Mouse (Mus musculus) E14TG2a.4 (cell line): ENCODE results near the gene H2-T22.
A peak's percentile ranks its signal among the peaks of the same experiment; 100 is the strongest.

Experiments
- H3K27me3 ChIP-seq: 2 replicates; pipeline ENCODE4 v1.6.1; 2014; ENCODE audit warnings: low read length, control low read depth; ENCODE audit not compliant: insufficient read depth
- H3K36me3 ChIP-seq: 2 replicates; pipeline ENCODE4 v1.6.1; 2014; ENCODE audit warnings: low read length, control low read depth; ENCODE audit not compliant: insufficient read depth
- H3K4me1 ChIP-seq: replicated peaks from 2 replicates; pipeline ENCODE4 v1.6.1; 2014; ENCODE audit warnings: low read depth, low read length, control low read depth
- H3K4me3 ChIP-seq: replicated peaks from 2 replicates; pipeline ENCODE4 v1.5.1; 2014; ENCODE audit warnings: mild to moderate bottlenecking, low read length
- H3K9me3 ChIP-seq: 2 replicates; pipeline ENCODE4 v1.6.1; 2014; ENCODE audit warnings: low read length, control low read depth
- CTCF ChIP-seq: conservative IDR thresholded peaks from 2 replicates; pipeline ENCODE4 v1.5.1; 2014; ENCODE audit warnings: low read length
- NANOG ChIP-seq: IDR thresholded peaks from 2 replicates; pipeline ENCODE4 v1.6.1; 2014; ENCODE audit warnings: borderline replicate concordance, low read length, mixed read lengths
- POU5F1 ChIP-seq: IDR thresholded peaks from 2 replicates; pipeline ENCODE4 v1.6.1; 2014; ENCODE audit warnings: low read length, borderline replicate concordance

H2-T22 gene

DNA sequence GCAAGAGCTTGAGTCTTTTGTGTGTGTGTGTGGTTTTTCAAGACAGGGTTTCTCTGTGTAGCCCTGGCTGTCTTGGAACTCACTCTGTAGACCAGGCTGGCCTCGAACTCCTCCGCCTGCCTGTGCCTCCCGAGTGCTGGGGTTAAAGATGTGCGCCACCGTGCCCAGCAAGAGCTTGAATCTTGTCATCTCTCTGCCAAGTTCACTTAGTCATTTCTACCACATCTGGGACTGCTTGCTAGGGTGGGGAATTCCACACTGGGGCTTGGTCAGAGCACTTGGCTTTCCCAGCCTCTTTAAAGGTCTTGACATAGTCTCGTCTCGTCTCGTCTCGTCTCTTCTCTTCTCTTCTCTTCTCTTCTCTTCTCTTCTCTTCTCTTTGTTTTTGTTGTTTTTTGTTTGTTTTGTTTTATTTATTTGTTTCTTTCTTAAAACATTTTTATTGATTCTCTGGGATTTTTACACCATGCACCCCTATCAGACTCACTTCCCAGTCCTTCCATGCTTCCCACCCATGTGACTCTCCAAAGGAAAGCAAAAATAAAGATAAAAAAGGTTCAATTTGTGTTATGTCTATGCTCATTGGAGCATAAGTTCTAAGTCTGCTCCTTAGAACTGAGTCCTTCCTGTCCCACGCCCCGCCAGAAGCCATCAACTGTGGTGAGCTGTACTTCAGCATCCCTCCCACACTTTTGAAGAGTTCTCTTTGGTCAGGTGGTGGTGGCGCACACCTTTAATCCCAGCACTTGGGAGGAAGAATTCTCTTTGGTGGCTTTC lies 41.2 kb downstream of the H2-T22 start:
- H3K9me3 ChIP-seq = peaks cover 7% of the 10 kb centered on the region
- H3K4me3 ChIP-seq = no peak overlapping the region
- H3K4me1 ChIP-seq = peaks cover 78% of the 10 kb centered on the region
- H3K36me3 ChIP-seq = peaks cover 21% of the 10 kb centered on the region; the same call in 1 of the 2 replicates
- TF ChIP-seq NANOG (no peak), POU5F1 (no peak), CTCF (no peak)
- no peaks in the 10 kb centered on the region for H3K27me3 ChIP-seq

DNA sequence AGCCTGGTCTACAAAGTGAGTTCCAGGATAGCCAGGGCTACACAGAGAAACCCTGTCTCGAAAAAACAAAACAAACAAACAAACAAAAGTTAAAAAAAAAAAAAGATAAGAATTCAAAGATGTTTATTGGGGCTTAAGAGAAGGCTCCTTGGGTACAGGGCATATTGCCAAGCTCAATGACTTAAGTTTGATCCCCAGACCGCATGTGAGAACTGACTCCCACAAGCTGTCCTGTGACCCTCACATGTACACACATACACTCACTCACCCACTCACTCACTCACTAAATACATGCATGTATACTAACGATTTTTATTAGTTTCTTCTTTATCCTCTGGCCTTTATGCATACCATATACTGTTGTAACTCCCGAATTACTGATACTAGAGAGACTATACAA lies 42.2 kb downstream of the H2-T22 start:
- Histone ChIP-seq H3K9me3 (peaks cover 7% of the 10 kb centered on the region), H3K27me3 (no peaks in the 10 kb centered on the region), H3K36me3 (peaks cover 15% of the 10 kb centered on the region; the same call in 1 of the 2 replicates), H3K4me3 (no peak overlapping the region), H3K4me1 (peaks cover 85% of the 10 kb centered on the region)
- no peak for TF ChIP-seq CTCF
- TF ChIP-seq POU5F1 = no peak
- no peak for TF ChIP-seq NANOG

DNA sequence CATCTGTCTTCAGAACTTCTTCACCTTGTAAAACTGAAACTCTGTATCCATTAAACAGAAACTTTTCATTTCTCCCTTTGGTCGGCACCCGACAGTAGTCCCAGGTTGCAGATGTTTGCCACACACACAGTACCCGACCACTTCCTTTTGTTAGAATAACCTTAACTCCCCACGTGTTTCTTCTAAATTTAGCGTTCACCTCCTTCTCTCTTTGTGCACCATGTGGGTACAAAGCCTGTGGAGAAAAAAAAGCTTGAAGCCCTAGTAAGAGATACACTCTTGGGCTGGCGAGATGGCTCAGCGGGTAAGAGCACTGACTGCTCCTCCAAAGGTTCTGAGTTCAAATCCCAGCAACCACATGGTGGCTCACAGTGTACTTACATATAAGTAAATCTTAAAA lies 43.2 kb downstream of the H2-T22 start:
- H3K27me3 ChIP-seq = no peaks in the 10 kb centered on the region
- peaks cover 7% of the 10 kb centered on the region for H3K9me3 ChIP-seq
- TF ChIP-seq CTCF (no peak), POU5F1 (no peak), NANOG (no peak)

DNA sequence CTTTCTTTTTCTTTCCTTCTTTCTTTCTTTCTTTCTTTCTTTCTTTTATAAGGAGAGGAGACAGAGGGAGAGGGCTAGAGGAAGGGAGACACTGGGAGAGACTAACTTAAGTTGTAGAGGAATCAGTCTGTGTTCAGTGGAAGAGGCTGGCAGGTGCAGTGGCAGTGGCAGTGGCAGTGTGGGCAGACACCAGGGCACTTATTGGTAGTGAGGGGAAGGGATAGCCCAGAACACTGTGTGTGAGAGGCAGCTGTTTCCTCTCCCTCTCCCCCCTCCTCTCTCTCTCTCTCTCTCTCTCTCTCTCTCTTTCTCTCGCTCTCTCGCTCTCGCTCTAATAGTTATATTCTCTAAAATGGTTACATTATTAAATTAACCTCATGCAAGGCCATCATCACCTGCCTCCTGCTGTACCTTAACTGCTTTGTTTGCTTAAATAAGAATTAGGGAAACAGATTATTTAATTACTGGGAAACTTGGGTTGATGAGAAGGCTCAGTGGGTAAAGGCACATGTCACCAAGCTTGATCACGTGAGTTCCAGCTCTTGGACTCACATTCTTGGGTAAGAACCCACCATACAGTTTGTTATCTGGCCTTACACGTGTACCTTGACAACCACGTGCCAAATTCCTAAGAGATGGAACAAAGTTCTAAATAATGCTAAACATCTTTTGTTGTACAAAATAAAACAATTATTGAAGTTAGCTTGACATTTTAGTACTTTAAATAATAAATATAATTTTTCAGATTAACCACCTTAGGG lies 43.8 kb downstream of the H2-T22 start:
- H3K9me3 ChIP-seq = peaks cover 7% of the 10 kb centered on the region

More for the DNA sequence above, 43.2 kb downstream of the H2-T22 start:
- H3K4me3 ChIP-seq = no peak overlapping the region
- H3K36me3 ChIP-seq = peaks cover 14% of the 10 kb centered on the region; the same call in 1 of the 2 replicates
- peaks cover 82% of the 10 kb centered on the region for H3K4me1 ChIP-seq

DNA sequence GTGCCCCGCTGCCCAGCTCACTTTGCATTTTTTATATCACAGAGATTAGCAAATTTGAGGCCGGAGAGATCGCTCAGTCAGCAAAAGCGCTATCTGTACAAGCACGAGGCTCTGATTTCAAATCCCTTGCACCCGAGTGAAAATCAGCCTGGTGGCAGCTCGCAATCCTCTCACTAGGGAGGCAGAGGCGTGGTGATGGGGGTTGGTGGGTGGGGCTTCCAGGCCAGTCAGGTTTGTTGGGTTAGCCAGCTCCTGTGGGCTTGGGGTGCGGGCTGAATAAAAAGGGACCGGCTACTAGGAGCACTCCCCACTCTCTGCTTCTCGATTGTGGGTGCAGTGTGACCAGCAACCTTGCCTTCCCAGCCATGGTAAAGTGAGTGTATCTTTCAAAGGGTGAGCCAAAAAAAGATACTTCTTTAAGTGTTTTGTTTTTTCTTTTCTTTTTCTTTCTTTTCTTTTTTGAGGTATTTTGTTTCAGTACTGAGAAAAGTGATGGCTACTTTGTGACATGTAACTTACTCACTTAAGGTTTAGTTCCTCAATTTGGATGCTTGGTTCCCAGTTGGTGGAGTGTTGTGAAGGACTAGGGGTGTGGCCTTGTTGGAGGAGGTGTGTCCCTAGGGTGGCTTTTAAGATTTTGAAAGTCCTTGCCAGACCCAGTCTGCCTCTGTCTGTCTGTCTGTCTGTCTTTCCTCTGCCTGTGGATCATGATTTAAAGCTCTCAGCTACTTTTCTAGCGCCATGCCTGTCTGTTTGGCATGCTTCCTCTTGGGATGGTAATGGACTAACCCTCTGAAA lies 44.6 kb downstream of the H2-T22 start:
- H3K27me3 ChIP-seq = no peaks in the 10 kb centered on the region
- TF ChIP-seq POU5F1 (no peak), CTCF (no peak), NANOG (no peak)
- H3K9me3 ChIP-seq = peaks cover 7% of the 10 kb centered on the region
- H3K4me3 ChIP-seq = peak overlapping the region; percentile 30; the same call in 1 of the 2 replicates
- peaks cover 8% of the 10 kb centered on the region; the same call in 1 of the 2 replicates for H3K36me3 ChIP-seq
- H3K4me1 ChIP-seq = peaks cover 75% of the 10 kb centered on the region

More for the DNA sequence above, 43.8 kb downstream of the H2-T22 start:
- Histone ChIP-seq H3K4me1 (peaks cover 77% of the 10 kb centered on the region), H3K27me3 (no peaks in the 10 kb centered on the region), H3K36me3 (peaks cover 8% of the 10 kb centered on the region; the same call in 1 of the 2 replicates), H3K4me3 (no peak overlapping the region)
- TF ChIP-seq POU5F1 (no peak), CTCF (no peak), NANOG (no peak)

DNA sequence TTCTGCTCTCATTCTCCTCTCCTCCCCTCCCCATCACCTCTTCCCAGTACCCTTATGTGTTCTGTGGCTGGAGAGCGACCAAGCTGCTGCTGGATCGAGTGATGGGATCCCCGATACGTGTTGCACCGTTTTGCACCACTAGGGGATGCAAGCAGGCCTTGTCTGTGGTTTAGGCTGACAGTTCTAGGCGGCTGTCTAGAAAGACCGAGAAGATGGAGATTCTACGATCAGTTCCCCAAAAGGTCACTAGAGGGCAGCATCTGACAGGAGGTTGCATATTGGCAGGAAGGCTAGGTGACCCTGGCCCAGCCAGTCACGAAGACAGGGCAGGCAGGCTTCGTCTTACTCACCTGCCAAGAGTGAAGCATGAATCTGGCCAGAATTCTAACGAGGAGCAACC lies 45.6 kb downstream of the H2-T22 start:
- Histone ChIP-seq H3K27me3 (no peaks in the 10 kb centered on the region), H3K4me3 (no peak overlapping the region), H3K9me3 (peaks cover 1% of the 10 kb centered on the region), H3K36me3 (peaks cover 5% of the 10 kb centered on the region; the same call in 1 of the 2 replicates), H3K4me1 (peaks cover 75% of the 10 kb centered on the region)
- TF ChIP-seq CTCF (peak; percentile 98), POU5F1 (no peak), NANOG (no peak)

DNA sequence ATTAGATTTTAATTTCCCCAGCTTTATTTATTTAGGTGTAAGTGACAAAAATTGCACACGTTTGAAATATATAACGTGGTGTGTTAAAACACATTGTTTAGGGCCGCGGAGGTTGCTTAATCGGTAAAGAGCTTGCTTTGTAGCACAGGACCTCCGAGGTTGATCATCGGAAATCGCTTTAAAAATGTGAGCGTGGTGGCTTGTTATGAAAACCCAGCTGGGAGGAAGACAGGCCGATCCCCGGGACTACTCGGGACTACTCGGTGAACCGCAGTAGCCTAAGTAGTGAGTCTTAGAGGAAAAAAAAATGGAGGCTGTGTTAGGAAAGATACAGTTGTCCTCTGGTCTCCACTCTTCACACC lies 47.7 kb downstream of the H2-T22 start:
- peaks cover 60% of the 10 kb centered on the region for H3K4me1 ChIP-seq
- TF ChIP-seq CTCF (no peak), POU5F1 (no peak), NANOG (no peak)
- H3K27me3 ChIP-seq = no peaks in the 10 kb centered on the region
- H3K36me3 ChIP-seq = peaks cover 2% of the 10 kb centered on the region
- H3K9me3 ChIP-seq = no peaks in the 10 kb centered on the region
- H3K4me3 ChIP-seq = peak overlapping the region; percentile 85

DNA sequence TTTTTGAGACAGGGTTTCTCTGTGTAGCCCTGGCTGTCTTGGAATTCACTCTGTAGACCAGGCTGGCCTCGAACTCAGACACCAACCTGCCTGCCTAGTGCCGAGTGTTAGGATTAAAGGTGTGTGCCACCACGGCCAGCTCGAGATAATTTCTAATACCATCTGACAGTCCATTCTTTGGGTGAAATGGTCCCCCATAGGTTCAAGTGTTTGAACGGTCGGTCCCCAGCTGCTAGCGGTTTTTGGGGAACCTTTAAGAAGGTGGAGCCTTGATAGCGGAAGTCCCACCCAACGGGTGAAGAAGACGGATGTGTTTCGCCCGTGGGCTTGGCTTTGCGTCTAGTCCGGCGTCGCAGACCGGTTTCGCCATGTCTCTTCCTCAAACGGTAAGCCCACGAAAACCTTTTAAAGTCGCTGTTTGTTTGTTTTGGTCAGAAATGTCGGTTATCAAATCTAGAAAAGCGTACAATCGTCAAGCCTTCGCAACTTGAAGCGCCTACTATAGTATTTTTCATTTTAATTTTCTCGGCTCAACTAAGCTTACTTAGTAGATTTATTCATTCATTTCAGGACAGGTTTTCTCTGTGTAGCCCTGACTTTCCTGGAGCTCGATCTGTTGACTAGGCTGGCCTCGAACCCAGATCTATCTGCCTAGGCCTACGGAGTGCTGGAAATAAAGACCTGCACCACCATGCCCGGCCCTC lies 48.2 kb downstream of the H2-T22 start:
- H3K4me1 ChIP-seq = peaks cover 60% of the 10 kb centered on the region
- TF ChIP-seq POU5F1 (no peak), NANOG (no peak), CTCF (no peak)
- no peaks in the 10 kb centered on the region for H3K9me3 ChIP-seq
- H3K36me3 ChIP-seq = peaks cover 6% of the 10 kb centered on the region
- peak overlapping the region; percentile 85 for H3K4me3 ChIP-seq
- no peaks in the 10 kb centered on the region for H3K27me3 ChIP-seq
